Mouse (Mus musculus) CH12.LX (cell line): ENCODE measurements around the gene Camsap2. TPM values are rescaled to one million over a fixed set of nuclear protein-coding genes. Genes with fewer than 3 reads are reported as not detected.

ENCODE experiments used
- DNase-seq: peaks from one replicate; pipeline ENCODE4 v3.0.0-alpha.2; 2013; ENCODE audit errors: extremely low read depth
- H3K27ac ChIP-seq: 2 replicates; pipeline ENCODE4 v1.5.1; 2012; ENCODE audit warnings: low read depth, mild to moderate bottlenecking, control low read depth, moderate library complexity; ENCODE audit not compliant: insufficient read depth
- H3K27me3 ChIP-seq: replicated peaks from 2 replicates; pipeline ENCODE3; 2012; ENCODE audit warnings: inconsistent platforms
- H3K36me3 ChIP-seq, 2 experiments: replicated peaks in 1 of 2; 2 replicates each; pipeline versions ENCODE3 to v1.6.1; 2012; ENCODE audit warnings: inconsistent platforms in 1 of 2, low read length in 1 of 2, mild to moderate bottlenecking in 1 of 2, mixed read lengths in 1 of 2, moderate library complexity in 1 of 2; ENCODE audit not compliant: control insufficient read depth in 1 of 2, insufficient read depth in 1 of 2
- H3K4me1 ChIP-seq, 2 experiments: 2 replicates each; pipeline ENCODE4 v1.6.1; 2012; ENCODE audit warnings: inconsistent platforms in 1 of 2, moderate library complexity in 1 of 2; ENCODE audit not compliant: insufficient read depth in 2 of 2, control insufficient read depth in 1 of 2
- H3K4me2 ChIP-seq: 2 replicates; pipeline ENCODE4 v1.6.1; 2012; ENCODE audit warnings: low read depth, mild to moderate bottlenecking, control low read depth; ENCODE audit not compliant: poor library complexity, insufficient read depth, severe bottlenecking
- H3K4me3 ChIP-seq, 3 experiments: fragments of 150-350 bp in 1 of 3; sonication (generic) in 1 of 3; replicated peaks in 1 of 3; 2 replicates each; pipeline versions ENCODE3 to v1.5.1; 2011 to 2012; ENCODE audit warnings: low read depth in 2 of 3, low read length in 2 of 3, mild to moderate bottlenecking in 2 of 3, moderate library complexity in 2 of 3, control low read depth in 1 of 3, improper control_type of control experiment in 1 of 3, inconsistent platforms in 1 of 3, mixed read lengths in 1 of 3; ENCODE audit not compliant: poor library complexity in 1 of 3
- H3K79me2 ChIP-seq: replicated peaks from 2 replicates; pipeline ENCODE4 v1.6.1; 2012; ENCODE audit warnings: mild to moderate bottlenecking, moderate library complexity; ENCODE audit not compliant: control insufficient read depth, poor library complexity, insufficient read depth, severe bottlenecking; ENCODE audit errors: extremely low read depth
- H3K9ac ChIP-seq: 2 replicates; pipeline ENCODE4 v1.6.1; 2012; ENCODE audit warnings: low read depth, mild to moderate bottlenecking, control low read depth, moderate library complexity; ENCODE audit not compliant: insufficient read depth
- H3K9me3 ChIP-seq: replicated peaks from 2 replicates; pipeline ENCODE3; 2012; ENCODE audit warnings: low read length, inconsistent platforms, mixed read lengths
- BHLHE40 ChIP-seq: IDR thresholded peaks from 2 replicates; pipeline ENCODE4 v1.6.1; 2011; ENCODE audit warnings: mild to moderate bottlenecking, low read depth, low read length, improper control_type of control experiment
- CTCF ChIP-seq, 2 experiments: IDR thresholded peaks in 1 of 2; conservative IDR thresholded peaks in 1 of 2; 2 replicates each; pipeline ENCODE4 v1.5.1; 2011 to 2012; ENCODE audit warnings: low read depth in 2 of 2, low read length in 2 of 2, improper control_type of control experiment in 1 of 2, inconsistent platforms in 1 of 2, mild to moderate bottlenecking in 1 of 2, moderate library complexity in 1 of 2
- E2F4 ChIP-seq: IDR thresholded peaks from 2 replicates; pipeline ENCODE4 v1.6.1; 2011; ENCODE audit warnings: low read depth, low read length, improper control_type of control experiment; ENCODE audit not compliant: insufficient replicate concordance
- ELF1 ChIP-seq: IDR thresholded peaks from 2 replicates; pipeline ENCODE4 v1.6.1; 2014; ENCODE audit warnings: low read depth, mild to moderate bottlenecking, inconsistent platforms, low read length, improper control_type of control experiment
- EP300 ChIP-seq: IDR thresholded peaks from 2 replicates; pipeline ENCODE4 v1.6.1; 2011; ENCODE audit warnings: low read length, improper control_type of control experiment
- ETS1 ChIP-seq: conservative IDR thresholded peaks from 2 replicates; pipeline ENCODE4 v1.6.1; 2012; ENCODE audit warnings: low read depth, mild to moderate bottlenecking, inconsistent platforms, low read length, improper control_type of control experiment, moderate library complexity
- GABPA ChIP-seq: IDR thresholded peaks from 2 replicates; pipeline ENCODE4 v1.6.1; 2012; ENCODE audit warnings: low read depth, low read length, improper control_type of control experiment, inconsistent platforms; ENCODE audit not compliant: insufficient replicate concordance
- HCFC1 ChIP-seq: IDR thresholded peaks from 2 replicates; pipeline ENCODE4 v1.6.1; 2012; ENCODE audit warnings: low read depth, mild to moderate bottlenecking, inconsistent platforms, low read length, improper control_type of control experiment
- IRF4 ChIP-seq: IDR thresholded peaks from 2 replicates; pipeline ENCODE4 v1.6.1; 2014; ENCODE audit warnings: low read depth, mild to moderate bottlenecking, inconsistent platforms, low read length, improper control_type of control experiment
- JUN ChIP-seq: IDR thresholded peaks from 2 replicates; pipeline ENCODE4 v1.6.1; 2011; ENCODE audit warnings: low read depth, mild to moderate bottlenecking, low read length, improper control_type of control experiment, moderate library complexity; ENCODE audit not compliant: insufficient read depth
- JUND ChIP-seq: conservative IDR thresholded peaks from 2 replicates; pipeline ENCODE4 v1.6.1; 2011; ENCODE audit warnings: low read depth, low read length, improper control_type of control experiment
- MAFK ChIP-seq: IDR thresholded peaks from 2 replicates; pipeline ENCODE4 v1.6.1; 2011; ENCODE audit warnings: low read length, improper control_type of control experiment; ENCODE audit not compliant: insufficient replicate concordance
- MAX ChIP-seq: IDR thresholded peaks from 2 replicates; pipeline ENCODE4 v1.6.1; 2011; ENCODE audit warnings: low read length, improper control_type of control experiment
- MAZ ChIP-seq: IDR thresholded peaks from 2 replicates; pipeline ENCODE4 v1.6.1; 2012; ENCODE audit warnings: low read depth, mild to moderate bottlenecking, inconsistent platforms, low read length, improper control_type of control experiment, moderate library complexity
- MEF2A ChIP-seq: IDR thresholded peaks from 2 replicates; pipeline ENCODE4 v1.6.1; 2014; ENCODE audit warnings: low read depth, mild to moderate bottlenecking, inconsistent platforms, low read length, improper control_type of control experiment, borderline replicate concordance
- MYC ChIP-seq: IDR thresholded peaks from 2 replicates; pipeline ENCODE4 v1.6.1; 2011; ENCODE audit warnings: low read depth, mild to moderate bottlenecking, improper control_type of control experiment, low read length
- NELFE ChIP-seq: IDR thresholded peaks from 2 replicates; pipeline ENCODE4 v1.6.1; 2011; ENCODE audit warnings: low read depth, low read length, improper control_type of control experiment
- NRF1 ChIP-seq: IDR thresholded peaks from 2 replicates; pipeline ENCODE4 v1.6.1; 2014; ENCODE audit warnings: low read depth, mild to moderate bottlenecking, inconsistent platforms, low read length, improper control_type of control experiment, moderate library complexity
- PAX5 ChIP-seq: IDR thresholded peaks from 2 replicates; pipeline ENCODE4 v1.6.1; 2012; ENCODE audit warnings: low read length, inconsistent platforms, mixed read lengths
- POLR2AphosphoS2 ChIP-seq: IDR thresholded peaks from 2 replicates; pipeline ENCODE4 v1.6.1; 2011; ENCODE audit warnings: low read depth, low read length, improper control_type of control experiment
- RAD21 ChIP-seq: IDR thresholded peaks from 2 replicates; pipeline ENCODE4 v1.6.1; 2011; ENCODE audit warnings: low read depth, mild to moderate bottlenecking, low read length, improper control_type of control experiment, moderate library complexity
- RCOR1 ChIP-seq: conservative IDR thresholded peaks from 2 replicates; pipeline ENCODE4 v1.6.1; 2012; ENCODE audit warnings: low read depth, mild to moderate bottlenecking, inconsistent platforms, low read length, improper control_type of control experiment
- SIN3A ChIP-seq: IDR thresholded peaks from 2 replicates; pipeline ENCODE4 v1.6.1; 2012; ENCODE audit warnings: low read length, improper control_type of control experiment, inconsistent platforms
- TCF12 ChIP-seq: IDR thresholded peaks from 2 replicates; pipeline ENCODE4 v1.6.1; 2014; ENCODE audit warnings: low read depth, mild to moderate bottlenecking, inconsistent platforms, low read length, improper control_type of control experiment
- USF2 ChIP-seq: conservative IDR thresholded peaks from 2 replicates; pipeline ENCODE4 v1.6.1; 2011; ENCODE audit warnings: low read depth, low read length, improper control_type of control experiment
- ZC3H11A ChIP-seq: IDR thresholded peaks from 2 replicates; pipeline ENCODE4 v1.6.1; 2012; ENCODE audit warnings: low read depth, mild to moderate bottlenecking, inconsistent platforms, low read length, improper control_type of control experiment
- ZKSCAN1 ChIP-seq: IDR thresholded peaks from 2 replicates; pipeline ENCODE4 v1.6.1; 2012; ENCODE audit warnings: low read depth, inconsistent platforms, low read length, improper control_type of control experiment, borderline replicate concordance
- ZMIZ1 ChIP-seq: IDR thresholded peaks from 2 replicates; pipeline ENCODE4 v1.6.1; 2012; ENCODE audit warnings: low read depth, mild to moderate bottlenecking, inconsistent platforms, low read length, improper control_type of control experiment
- ZNF384 ChIP-seq: IDR thresholded peaks from 2 replicates; pipeline ENCODE4 v1.6.1; 2012; ENCODE audit warnings: low read depth, low read length, improper control_type of control experiment, inconsistent platforms
- dilution Hi-C: fragments of 300-500 bp; cut with MboI; formaldehyde crosslinking; loops from 2 replicates; pipeline ENCODE4 v1.14.3; 2020; ENCODE audit warnings: low sequenced_read_pairs; ENCODE audit not compliant: extremely low pct_unique_long_range_greater_than_20kb, extremely low pct_ligation_motif_present
- in situ Hi-C: fragments of 300-500 bp; cut with MboI; formaldehyde crosslinking; loops from 3 replicates; pipeline ENCODE4 v1.14.3; 2019; ENCODE audit warnings: low sequenced_read_pairs, low pct_ligation_motif_present, low pct_unique_long_range_greater_than_20kb, mixed read lengths
- polyA plus RNA-seq: library from polyadenylated mRNA; unstranded; fragments of >175 nt; gene quantifications from 2 replicates; pipeline ENCODE4 v1.2.1, GENCODE M21; 2012; ENCODE audit warnings: low read depth; ENCODE audit not compliant: insufficient read length
- total RNA-seq, 2 experiments: library from RNA; depleted of rRNA; stranded (reverse); fragments of 300-350 nt in 1 of 2; fragments of >200 nt in 1 of 2; gene quantifications; 2 replicates each; pipeline ENCODE4 v1.2.3; 2012 to 2014

Camsap2 gene
- total and polyA plus RNA-seq, 3 experiments: 5.6 to 11.3 (median 9.5) TPM

- peak; percentile 35; the same call in 1 of the 2 replicates for TF ChIP-seq ETS1
- no peak for TF ChIP-seq NELFE
- TF ChIP-seq ZMIZ1: no peak
- peak; percentile 47; the same call in 1 of the 2 replicates for TF ChIP-seq BHLHE40
- TF ChIP-seq TCF12: peak; percentile 77
- TF ChIP-seq MAZ: peak; percentile 64
- TF ChIP-seq POLR2AphosphoS2: no peak
- no peak for TF ChIP-seq ZNF384
- peak; percentile 41; the same call in 1 of the 2 replicates for TF ChIP-seq JUND
- no peak for TF ChIP-seq GABPA
- peak; percentile 90 for TF ChIP-seq EP300
- no peak for TF ChIP-seq MAFK
- no peak for TF ChIP-seq USF2
- TF ChIP-seq CTCF (conservative IDR thresholded peaks at IDR 0.05 in 1 of 2, IDR thresholded peaks at IDR 0.05 in 1 of 2; ENCODE audit: low read depth in 2 of 2, low read length in 2 of 2): no peak; a peak in 1 of 4 replicates
- TF ChIP-seq JUN: peak; percentile 59; the same call in 1 of the 2 replicates
- peak; percentile 33; the same call in 1 of the 2 replicates for TF ChIP-seq MAX
- peak; percentile 85; the same call in 1 of the 2 replicates for TF ChIP-seq RCOR1
- no peak for TF ChIP-seq RAD21
- TF ChIP-seq ZKSCAN1: no peak
- TF ChIP-seq E2F4: no peak
- TF ChIP-seq SIN3A: peak; percentile 48
- 0 out of 2 replicates have a peak, but pooled peaks have one; percentile 14 for TF ChIP-seq ELF1
- peak; percentile 97 for TF ChIP-seq IRF4
- no peak for TF ChIP-seq ZC3H11A
- TF ChIP-seq NRF1: no peak
- no peak for TF ChIP-seq HCFC1
- peak; percentile 61; the same call in 1 of the 2 replicates for TF ChIP-seq MEF2A
- no peak for TF ChIP-seq PAX5
- TF ChIP-seq MYC: peak; percentile 42; the same call in 1 of the 2 replicates
- Histone ChIP-seq H3K27me3 (no peaks in the 10 kb centered on the region), H3K9ac (no peak overlapping the region), H3K27ac (no peak overlapping the region), H3K4me3 (no peak overlapping the region), H3K79me2 (no peaks in the 10 kb centered on the region), H3K9me3 (peaks cover 14% of the 10 kb centered on the region), H3K36me3 (peaks cover 3 to 7% of the 10 kb centered on the region in 2 experiments), H3K4me1 (peaks cover 22 to 35% of the 10 kb centered on the region in 2 experiments), H3K4me2 (no peak overlapping the region)
- dilution Hi-C loops (no loop called here), in situ Hi-C loops (no loop called here)
- DNase-seq: peak; percentile 21
Measured at GRCm38 (mm10) chr1:136263355-136263754, 82.5 kb downstream of the Camsap2 start.
